Mouse (Mus musculus): ENCODE measurements around the gene Cnot6l. TPM values are rescaled to one million over a fixed set of nuclear protein-coding genes. Genes with fewer than 3 reads are reported as not detected.

The Cnot6l gene
- total RNA-seq, 2 experiments from 2014 or later = 68.5 to 72.6 TPM

- intact Hi-C loops (cut with DNase I) = loop anchor here (5.0 kb wide), 1 partner anchor 45 kb away; the partner anchor contains the start of gene Mrpl1
- DNase-seq = peak; percentile 92
Observed at GRCm38 (mm10) chr5:96162399-96163331, 1.3 kb downstream of the Cnot6l start.

GRCm38 (mm10) chr5:96161578-96162398 lies 2.2 kb downstream of the Cnot6l start:
- intact Hi-C loops (cut with DNase I) = loop anchor here (5.0 kb wide), 1 partner anchor 46 kb away; the partner anchor contains the start of gene Mrpl1
- peak; percentile 59 for DNase-seq

- no peak for DNase-seq
- intact Hi-C loops (cut with DNase I) = loop anchor here (5.0 kb wide), 1 partner anchor 46 kb away; the partner anchor contains the start of gene Mrpl1
Observed at GRCm38 (mm10) chr5:96161263-96161577, 2.8 kb downstream of the Cnot6l start.

GRCm38 (mm10) chr5:96160467-96161262 lies 3.3 kb downstream of the Cnot6l start:
- intact Hi-C loops (cut with DNase I) = loop anchor here (5.0 kb wide), 1 partner anchor 47 kb away; the partner anchor contains the start of gene Mrpl1
- peak; percentile 17 for DNase-seq

GRCm38 (mm10) chr5:96142351-96142750 lies 21.6 kb downstream of the Cnot6l start:
- no peak for DNase-seq
- intact Hi-C loops (cut with DNase I) = no loop called here

- no peak for DNase-seq
- intact Hi-C loops (cut with DNase I) = no loop called here
Observed at GRCm38 (mm10) chr5:96130683-96131082, 33.3 kb downstream of the Cnot6l start.

GRCm38 (mm10) chr5:96126856-96127255 lies 37.1 kb downstream of the Cnot6l start:
- DNase-seq = no peak
- intact Hi-C loops (cut with DNase I) = no loop called here

- no peak for DNase-seq
- intact Hi-C loops (cut with DNase I) = no loop called here
Observed at GRCm38 (mm10) chr5:96114943-96115342, 49.0 kb downstream of the Cnot6l start.

GRCm38 (mm10) chr5:96104644-96105043 lies 59.3 kb downstream of the Cnot6l start:
- no peak for DNase-seq
- intact Hi-C loops (cut with DNase I) = no loop called here

- DNase-seq = no peak
- intact Hi-C loops (cut with DNase I) = no loop called here
Observed at GRCm38 (mm10) chr5:96091468-96091867, 72.5 kb downstream of the Cnot6l start.

- DNase-seq = no peak
- intact Hi-C loops (cut with DNase I) = no loop called here
Observed at GRCm38 (mm10) chr5:96085324-96085723, 78.6 kb downstream of the Cnot6l start.

- intact Hi-C loops (cut with DNase I) = no loop called here
- no peak for DNase-seq
Observed at GRCm38 (mm10) chr5:96079026-96079425, 84.9 kb downstream of the Cnot6l start.

- intact Hi-C loops (cut with DNase I) = no loop called here
- no peak for DNase-seq
Observed at GRCm38 (mm10) chr5:96065591-96065990, 98.4 kb downstream of the Cnot6l start.

- DNase-seq = no peak
- intact Hi-C loops (cut with DNase I) = no loop called here
Observed at GRCm38 (mm10) chr5:96042492-96042891, 121.5 kb downstream of the Cnot6l start.

GRCm38 (mm10) chr5:96041507-96042104 lies 122.4 kb downstream of the Cnot6l start:
- intact Hi-C loops (cut with DNase I) = no loop called here
- DNase-seq = no peak

- intact Hi-C loops (cut with DNase I) = loop anchor here (10.0 kb wide), 2 partner anchors 75 to 155 kb away; no protein-coding TSS in a partner anchor
- no peak for DNase-seq
Observed at GRCm38 (mm10) chr5:96039188-96039840, 124.7 kb downstream of the Cnot6l start.

GRCm38 (mm10) chr5:96037684-96038121 lies 126.3 kb downstream of the Cnot6l start:
- intact Hi-C loops (cut with DNase I) = loop anchor here (10.0 kb wide), 2 partner anchors 73 to 153 kb away; no protein-coding TSS in a partner anchor
- peak; percentile 19 for DNase-seq

- DNase-seq = no peak
- intact Hi-C loops (cut with DNase I) = loop anchor here (10.0 kb wide), 2 partner anchors 71 to 151 kb away; no protein-coding TSS in a partner anchor
Observed at GRCm38 (mm10) chr5:96036125-96036672, 127.8 kb downstream of the Cnot6l start.

GRCm38 (mm10) chr5:96034101-96034500 lies 129.9 kb downstream of the Cnot6l start:
- intact Hi-C loops (cut with DNase I) = loop anchor here (10.0 kb wide), 2 partner anchors 69 to 149 kb away; no protein-coding TSS in a partner anchor
- DNase-seq = no peak

Measured in left cerebral cortex, postnatal 4 days (tissue).